Mouse (Mus musculus) frontal cortex, adult (tissue): ENCODE data around the gene Bco2.

Source experiments
- ATAC-seq: cut with Nextera tagmentation; 2 replicates; pipeline ENCODE4 v1.9.2; 2017; ENCODE audit warnings: mild to moderate bottlenecking, moderate library complexity, mixed read lengths; ENCODE audit not compliant: low TSS enrichment

Gene Bco2

DNA sequence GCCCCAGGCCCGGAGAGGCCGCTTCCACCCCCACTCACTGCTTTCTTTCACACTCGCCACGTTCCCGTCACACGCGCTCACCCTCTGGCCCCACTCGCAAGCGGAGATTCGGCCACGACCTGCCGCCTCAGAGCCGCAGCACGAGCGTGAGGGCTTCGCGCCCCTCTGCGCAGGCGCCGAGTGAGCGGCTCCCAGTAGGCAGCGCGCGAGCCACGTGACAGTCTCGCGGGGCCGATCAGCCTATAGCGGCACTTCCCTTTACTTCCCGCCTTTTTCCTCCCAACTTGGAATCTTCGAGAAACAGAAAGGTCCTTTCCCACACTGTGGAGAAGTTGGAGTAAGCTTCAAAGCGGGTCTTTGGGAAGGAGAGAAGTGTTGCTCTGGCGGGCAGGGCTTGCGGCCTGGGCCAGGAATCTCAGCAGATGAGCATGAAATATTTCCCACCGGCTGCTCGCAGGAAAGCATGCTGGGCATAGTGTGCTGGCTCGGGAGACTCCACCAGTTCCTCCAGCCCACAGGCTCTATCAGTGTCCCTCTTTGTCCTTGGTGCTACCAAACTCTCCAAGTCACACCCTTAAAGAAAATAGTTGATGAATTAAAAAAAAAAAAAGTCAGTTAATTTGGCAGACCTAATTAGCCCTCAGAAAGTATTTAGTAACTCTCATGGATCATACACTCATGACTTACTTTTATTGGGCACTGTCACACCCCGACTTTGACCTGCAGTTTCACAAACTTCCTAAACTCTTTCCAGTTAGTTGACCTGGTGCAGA lies 6.3 kb upstream of the Bco2 start, which contains the start of gene Tex12:
Gene Tex12 (minus strand): TSS at position 181 of the 773 bp plus-strand sequence.
- ATAC-seq = no peak

DNA sequence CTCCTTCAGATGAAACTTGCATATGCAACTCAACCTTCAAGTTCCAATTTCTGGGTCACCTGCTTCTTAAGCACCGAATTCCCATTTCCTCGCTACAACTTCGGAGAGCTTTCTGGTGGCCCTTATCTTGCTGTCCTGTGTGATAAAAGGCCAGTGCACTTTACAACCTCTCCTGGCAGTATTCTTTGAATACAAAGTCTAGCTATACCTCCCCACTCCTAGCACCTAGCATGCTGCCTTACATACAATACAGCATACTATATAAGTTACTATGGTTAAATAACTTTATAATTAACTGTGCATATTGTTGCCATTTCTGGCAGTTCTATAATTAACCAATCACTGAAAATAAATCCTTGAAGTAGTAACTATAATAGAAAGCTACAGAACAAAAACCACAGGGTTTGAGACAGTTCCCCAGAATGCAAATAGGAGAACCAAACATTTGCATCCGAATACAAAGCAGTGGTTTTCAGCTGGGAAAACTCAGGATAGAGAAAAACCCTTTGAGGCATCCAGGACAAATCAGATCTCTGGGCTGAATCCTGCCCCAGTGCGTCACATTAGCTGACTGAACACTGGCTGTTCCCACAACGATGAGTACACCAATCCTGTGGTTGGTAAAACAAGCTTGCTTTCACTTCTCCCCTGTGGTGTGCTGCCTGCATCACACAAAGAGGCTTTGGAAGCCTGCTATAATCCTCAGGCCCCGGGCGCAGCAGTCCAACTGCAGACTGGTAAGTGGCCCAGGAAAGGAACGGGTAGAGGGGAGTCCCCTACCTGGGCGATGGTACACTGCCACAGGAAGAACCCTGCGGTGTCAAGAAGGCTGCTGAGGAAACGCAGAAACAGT lies 514 bp downstream of the Bco2 start, which contains the start of gene Il18:
Gene Il18 (plus strand): TSS at position 587 of the 853 bp plus-strand sequence.
- peak; percentile 100 for ATAC-seq

DNA sequence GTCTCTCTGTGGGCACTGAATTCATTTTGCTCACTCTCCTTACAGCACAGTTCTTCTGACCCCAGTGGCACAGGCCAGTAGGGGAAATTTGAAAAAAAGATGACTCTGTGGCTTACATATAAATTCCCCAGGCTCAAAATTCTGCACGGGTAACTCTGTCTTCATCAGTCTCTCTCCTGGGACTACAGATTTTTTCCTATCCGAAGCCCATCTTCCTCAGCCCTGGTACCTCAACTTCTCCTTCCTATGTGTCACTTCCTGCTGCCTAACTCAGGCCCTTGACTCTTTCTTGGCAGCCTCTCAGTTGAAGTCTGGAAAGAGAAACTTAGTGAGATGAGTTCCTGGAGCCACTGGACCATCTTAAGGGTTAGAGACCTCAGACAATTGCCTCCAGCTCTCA lies 1.4 kb downstream of the Bco2 start:
- no peak for ATAC-seq

DNA sequence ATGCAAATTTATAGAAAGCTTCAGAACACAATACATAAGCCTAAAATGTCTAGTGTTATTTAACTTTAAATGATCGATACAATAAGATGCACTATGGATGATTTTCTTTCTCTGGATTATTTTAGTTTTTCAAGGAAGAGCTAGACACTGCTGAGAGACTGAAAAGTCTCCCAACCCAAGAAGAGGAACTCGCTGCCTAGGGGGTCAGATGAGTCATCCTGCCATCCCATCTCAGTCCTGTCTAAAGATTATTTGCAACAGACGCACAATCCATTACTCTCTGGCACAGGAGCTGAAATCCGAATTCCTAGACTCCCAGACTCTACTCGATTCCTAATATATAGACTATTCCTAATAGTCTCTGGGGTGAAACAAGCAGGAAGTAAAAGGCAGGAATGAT lies 2.8 kb downstream of the Bco2 start:
- ATAC-seq = no peak

DNA sequence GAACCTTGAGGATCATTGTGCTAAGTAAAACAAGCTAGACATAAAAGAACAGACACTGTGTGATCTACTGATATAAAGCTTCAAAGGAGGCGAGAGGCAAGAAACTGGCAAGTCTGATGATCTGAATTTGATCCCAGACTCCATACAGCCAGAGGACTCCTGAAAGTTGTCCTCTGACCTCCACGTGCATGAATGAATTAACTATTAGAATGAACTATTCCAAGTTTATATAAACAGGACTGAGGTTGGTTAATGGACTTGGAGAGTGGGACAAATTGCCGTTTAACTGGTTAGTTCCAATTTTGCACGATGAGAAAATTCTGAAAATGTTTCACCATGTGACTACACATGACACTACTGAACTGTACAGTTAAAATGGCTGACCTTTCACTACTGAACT lies 6.0 kb downstream of the Bco2 start:
- ATAC-seq = no peak

DNA sequence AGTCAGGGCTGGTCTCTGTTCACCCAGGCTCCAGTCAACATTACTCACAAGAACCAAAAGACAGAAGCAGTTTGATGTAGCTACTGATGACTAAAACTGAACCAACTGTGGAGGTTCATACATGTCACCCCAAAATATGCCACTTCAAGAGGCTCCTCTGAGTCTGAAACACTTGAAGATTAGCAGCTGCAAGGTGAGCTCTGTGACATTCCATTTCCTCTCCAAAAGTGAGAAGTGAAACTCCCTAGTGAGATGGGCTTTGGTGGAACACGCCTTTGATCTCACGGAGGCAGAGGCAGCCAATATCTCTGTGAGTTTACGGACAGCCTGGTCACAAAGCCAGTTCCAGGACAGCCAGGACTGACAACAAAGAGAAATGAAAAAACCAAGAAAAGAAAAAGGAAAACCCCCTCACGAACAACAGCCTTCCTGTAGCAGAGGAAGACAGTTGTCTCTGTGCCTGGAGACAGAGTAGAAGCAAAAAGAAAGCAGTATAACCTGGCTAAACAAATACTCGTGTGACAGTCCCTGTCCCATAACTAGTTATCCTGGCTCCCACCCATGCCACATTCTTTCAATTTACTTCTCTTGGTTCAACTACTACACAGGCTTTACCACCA lies 7.0 kb downstream of the Bco2 start:
- no peak for ATAC-seq

DNA sequence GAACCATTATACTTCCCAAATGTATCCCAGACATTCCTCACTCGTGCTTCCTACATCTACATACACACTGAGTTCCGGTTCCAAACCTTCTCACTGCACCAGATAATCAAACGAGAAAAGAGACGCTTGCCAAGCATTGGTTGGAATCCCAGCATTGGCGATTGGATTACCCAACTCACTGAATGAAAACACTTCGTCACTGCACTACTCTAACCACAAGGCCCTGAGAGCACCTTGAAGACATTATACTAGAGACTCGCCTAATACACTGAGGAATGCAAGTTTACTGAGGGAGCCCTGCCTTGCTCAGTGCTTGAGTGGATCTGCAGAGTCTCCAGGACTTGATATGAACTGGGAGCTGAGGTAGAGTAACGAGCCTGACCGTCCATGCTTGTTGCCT lies 12.6 kb downstream of the Bco2 start:
- no peak for ATAC-seq

DNA sequence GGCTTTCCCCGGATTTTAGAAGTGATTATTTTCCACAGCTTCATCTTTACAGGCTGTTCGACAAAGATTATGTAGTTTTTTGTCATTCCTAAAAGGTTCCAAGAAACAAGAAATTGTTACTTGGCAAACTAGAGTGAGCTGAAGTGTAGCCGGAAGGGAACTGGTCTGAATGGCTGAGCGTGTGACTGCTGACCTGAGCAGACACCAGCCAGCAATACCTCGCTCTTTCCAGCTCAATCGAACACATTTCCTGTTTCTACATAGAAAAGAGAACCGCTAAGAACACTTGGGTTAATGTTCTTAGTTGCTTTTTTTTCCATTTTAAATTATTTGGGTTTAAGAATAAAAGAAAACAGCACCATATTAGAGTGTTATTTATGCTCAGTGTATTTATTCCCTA lies 14.8 kb downstream of the Bco2 start:
- ATAC-seq = no peak

DNA sequence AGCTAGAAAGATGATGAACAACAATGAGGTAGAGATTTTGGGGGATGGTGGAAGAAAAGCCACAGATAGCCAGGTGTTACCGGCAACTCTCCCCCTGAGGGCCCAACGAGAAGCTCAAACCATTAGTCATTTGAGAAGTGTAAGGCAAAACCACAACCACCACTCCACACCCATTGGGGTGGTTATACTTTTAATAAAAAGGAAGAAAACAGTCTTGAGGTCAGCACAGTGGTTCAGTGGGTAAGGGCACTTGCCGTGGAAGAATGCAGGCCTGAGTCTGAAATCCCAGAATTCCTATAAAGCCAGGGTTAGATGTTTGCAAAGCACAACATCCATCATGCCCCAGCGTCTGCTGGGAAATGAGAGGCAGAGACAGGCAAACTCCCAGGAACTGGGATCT lies 17.7 kb downstream of the Bco2 start:
- ATAC-seq = no peak

DNA sequence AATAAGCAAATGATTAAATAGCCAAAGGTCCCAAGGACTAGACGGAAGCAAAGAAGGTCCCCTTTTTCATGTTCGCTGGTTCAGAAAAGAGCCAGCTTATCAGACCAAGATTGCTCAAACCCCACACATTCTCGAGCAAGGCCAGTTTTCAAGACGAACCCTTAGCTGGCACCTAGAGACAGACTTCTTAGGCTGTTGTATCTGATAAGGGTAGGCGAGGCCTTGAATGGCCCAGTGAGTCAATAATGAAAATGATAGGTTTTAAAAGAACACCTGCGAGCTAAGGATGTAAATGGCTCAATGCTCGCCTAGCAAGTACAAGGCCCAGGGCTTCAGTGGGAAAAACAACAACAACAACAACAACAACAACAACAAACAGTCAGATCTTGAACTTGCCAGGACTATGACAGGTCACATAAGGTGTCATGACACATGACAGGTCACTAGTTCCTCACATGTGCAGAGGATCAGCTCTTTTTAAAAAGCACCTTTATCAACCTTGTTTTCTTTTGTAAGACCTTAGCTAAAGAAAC lies 18.3 kb downstream of the Bco2 start:
- no peak for ATAC-seq

DNA sequence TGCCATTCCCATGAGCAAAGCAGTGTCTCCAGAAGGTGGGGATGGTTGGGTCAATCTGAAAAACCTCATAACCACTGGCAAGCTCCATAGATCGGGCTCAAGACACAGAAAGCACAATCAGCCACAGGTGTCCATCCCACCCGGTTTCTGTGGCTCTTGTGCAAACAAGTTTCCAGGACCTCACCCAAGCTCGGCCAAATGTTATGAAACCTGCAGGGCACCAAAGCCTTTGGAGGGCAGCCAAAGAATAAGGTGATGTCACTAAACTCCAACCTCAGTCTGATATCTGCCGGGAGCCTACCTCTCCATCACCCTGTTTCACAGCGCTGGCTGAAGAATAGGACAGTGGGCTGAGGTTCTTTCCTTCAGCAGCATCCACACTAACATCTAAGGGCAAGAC lies 19.1 kb downstream of the Bco2 start:
- ATAC-seq = no peak

DNA sequence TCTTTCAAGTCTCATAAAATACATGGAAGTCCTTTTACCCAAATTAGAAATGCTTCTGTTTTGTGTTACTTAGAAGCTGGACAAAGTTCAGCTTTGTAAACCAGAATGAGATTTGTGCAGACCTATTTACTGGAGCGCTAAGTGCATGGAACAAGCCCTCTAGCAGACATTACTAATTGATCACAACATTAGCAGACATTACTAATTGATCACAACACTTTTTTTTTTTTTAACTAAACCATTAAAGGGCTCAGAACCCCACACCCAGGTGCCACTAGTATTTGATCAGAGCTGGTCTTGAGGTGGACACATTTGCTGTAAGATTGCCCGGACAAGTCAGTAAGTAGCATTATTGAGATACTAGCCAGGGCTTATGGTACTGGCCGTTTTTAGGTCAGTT lies 21.2 kb downstream of the Bco2 start:
- ATAC-seq = no peak

DNA sequence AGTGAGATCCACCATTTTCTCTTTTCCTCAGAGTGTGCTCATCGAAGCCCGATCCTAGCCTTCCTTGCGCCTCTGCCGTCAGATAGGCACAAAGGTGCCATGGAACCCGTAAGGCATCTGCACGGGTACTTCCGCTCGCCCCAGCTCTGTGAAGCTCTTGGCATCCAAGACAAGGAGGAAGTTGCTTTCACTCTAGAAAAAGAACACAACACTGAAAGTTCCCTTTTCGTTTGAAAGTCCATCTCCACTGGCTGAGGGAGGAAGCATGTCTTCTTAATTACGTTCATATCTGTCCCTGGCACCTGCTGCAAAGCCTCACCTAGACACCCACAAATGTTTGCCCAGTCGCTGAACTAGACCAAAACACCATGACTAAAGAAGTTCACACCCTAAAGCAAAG lies 21.7 kb downstream of the Bco2 start:
- no peak for ATAC-seq

DNA sequence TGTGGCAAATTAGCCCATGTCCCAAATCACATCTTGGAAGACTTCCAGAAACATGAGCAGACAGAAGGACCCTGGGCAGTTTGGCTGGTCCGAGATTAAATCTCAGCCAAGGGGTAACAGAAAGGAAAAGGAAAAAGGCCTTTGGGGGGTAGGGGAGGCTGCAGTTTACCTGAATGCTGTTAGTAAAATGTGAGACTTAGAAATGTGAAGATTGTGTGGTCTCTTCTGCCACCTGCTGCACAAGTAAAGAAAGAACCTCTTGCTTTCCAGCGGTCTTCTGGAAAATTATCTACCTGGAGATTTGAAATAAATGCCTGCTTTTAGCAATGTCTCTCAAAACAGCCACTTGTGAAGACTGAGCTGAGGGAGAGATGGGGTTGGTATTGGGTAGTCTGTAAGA lies 24.1 kb downstream of the Bco2 start:
- ATAC-seq = no peak

DNA sequence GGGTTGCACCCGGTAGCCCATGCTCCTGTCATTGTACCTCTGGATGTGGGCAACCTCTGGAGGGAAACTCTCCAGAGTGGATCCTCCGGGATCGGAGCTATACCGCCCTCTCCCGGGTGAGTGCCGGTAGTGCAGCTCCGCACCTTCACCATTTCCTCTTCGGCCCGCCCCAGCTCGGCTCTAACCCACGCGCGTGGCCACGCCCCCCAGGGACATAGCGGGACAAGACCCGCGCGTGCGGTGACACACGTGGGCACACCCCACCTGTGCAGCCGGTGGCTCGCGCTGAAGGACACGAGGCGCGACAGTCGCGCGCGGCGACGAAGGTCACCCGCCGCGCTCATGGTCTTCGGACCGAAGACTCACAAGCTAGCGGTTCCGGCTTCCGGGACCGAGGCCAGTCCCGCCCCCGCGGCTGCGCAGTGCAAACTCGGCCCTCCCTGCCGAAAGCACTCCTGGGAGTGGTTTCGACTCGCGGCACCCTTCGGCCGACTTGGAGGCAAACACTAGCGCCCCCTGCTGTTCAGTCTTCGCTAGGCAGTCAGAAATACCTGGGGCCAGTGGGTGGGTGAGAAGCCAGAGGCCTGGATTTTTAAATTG lies 26.6 kb downstream of the Bco2 start, which contains the start of gene Pts:
Gene Pts (minus strand): TSS at position 432 of the 600 bp plus-strand sequence.
- peak; percentile 97 for ATAC-seq

DNA sequence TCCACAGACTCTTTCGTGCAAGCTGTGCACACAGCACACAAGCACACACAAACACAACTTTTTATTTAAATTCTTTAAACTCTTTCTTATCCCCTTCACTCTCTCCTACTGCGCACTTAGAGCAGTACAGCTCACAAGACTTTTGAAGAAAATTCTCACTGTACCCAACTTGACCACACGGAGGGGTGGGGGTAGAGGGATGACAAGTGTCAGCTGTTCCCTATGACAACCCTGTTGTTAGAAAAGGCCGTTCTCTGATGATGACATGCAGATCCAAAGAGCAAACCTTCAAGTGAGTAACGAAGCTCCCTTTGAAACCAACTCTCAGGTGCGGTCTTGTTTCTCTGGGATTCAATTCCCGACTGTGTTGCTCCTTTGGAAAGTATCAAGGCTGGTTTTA lies 27.1 kb downstream of the Bco2 start:
- ATAC-seq = peak; percentile 12; the same call in 1 of the 2 replicates

DNA sequence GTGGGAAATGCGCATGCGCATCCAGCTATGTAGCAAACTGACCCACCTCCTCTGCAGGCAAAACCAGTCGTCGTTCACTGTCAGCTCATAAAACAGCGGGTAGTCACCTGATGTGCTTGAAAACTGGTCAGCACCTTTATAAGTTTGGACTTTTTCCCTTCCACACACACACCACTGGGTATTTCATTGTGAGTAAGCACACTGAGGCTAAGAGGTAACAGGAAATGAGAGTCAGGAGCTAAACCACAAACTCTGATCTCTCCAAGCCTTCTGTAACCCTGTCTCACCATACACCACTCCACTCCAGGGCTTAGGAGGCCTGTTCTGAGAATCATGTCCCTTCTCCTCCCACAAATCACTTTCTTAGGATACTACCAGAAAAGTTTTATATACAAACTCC lies 29.4 kb downstream of the Bco2 start:
- ATAC-seq = no peak

DNA sequence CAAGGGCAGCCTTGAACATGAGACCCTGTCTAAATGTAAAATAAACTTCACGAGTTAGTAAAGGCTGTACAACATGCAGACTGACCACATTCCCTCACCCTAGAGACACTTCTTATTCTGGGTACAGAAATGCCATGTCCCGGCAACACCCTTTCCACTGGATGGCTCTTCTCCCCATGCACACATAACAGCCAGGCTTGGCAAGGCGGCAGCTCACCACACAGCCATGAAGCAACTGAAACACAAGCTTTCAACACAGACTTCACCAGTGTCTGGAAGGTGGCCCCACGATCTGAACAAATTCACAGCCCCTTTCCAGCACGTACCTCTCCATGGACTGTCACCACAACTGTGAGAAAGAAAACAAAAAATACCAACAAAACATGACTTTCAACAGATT lies 30.0 kb downstream of the Bco2 start:
- ATAC-seq = no peak

DNA sequence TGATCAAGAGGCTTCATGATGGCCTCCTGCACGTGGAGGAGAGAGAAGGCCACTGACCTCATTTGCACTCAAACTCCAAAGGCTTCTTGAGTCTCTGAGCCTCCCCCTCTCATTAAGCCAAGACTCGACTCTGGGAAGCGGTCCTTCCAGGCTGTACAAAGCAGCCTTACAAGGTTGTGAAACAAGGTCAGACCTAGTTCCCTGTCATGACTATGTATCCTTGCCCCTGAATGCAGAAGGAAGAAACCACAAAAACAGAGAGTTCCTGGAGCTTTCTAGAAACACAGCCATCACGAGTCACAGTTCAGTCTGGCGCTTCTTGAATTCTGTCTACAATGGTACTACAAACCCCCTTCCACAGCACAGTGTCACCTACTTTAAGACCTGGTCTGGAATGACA lies 32.4 kb downstream of the Bco2 start:
- no peak; the same call in 1 of the 2 replicates for ATAC-seq

DNA sequence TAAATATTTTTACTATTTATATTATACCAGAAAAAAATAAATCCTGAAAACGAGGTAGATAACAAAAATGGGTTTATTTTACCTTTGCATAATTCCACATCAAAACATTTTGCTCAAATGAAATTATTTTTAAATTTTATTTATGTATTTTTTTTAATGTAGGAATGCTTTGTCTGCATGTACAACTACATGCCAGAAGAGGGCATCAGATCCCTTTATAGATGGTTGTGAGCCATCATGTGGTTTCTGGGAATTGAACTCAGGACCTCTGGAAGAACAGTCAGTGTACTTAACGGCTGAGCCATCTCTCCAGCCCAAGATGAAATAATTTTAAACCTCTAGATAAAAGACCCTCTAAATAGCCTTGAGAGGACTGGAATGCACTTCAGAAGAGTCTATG lies 33.4 kb downstream of the Bco2 start:
- ATAC-seq = no peak

DNA sequence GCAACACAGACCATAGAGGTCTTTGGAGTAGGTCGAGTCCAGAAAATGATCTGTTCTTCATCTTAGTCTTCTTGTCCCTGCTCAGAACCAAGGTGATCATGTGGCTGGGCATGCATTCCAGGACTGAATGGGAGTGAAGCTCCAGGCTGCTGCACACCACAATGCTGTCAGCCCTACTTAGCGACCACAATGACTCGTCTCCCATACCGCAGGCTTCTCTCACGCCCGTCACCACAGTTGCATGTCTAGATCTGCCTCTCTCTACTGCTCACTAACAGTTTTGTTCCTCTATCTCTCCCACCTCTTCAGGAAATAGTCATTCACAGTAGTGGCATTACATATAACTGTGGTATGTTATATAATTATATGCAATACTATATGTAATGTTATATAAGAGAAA lies 34.2 kb downstream of the Bco2 start:
- ATAC-seq = no peak

DNA sequence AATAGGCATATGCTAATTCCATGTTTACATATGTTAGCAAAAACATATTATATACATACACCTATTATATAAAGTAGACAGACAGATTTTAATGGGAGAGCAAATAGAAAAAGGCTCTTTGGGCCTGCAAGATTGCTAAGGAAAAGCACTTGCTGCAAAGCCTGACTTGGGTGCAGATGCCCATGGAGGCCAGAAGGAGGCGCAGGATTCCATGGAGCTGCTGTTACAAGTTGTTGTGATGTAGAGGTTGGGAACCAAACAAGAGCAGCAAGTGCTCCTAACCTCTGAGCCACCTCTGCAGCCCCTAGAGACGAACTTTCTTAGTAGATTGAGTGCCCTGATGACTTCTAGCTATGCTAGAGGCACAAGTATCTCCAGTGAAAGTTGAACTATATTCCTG lies 36.2 kb downstream of the Bco2 start:
- no peak for ATAC-seq
